In genomic region chr5:117108731-117109130, GRCm38 (mm10) we compare ENCODE assay signal across 16 mouse cellular contexts.
"Had no signal": no experiment of that assay in that cellular context is flagged by ENCODE, and none has a peak within 500 bp of the region (broad histone marks: within the 10 kb centered on the region; RNA-seq: fewer than 3 reads in every experiment).

No protein-coding gene starts in this region.

- H3K27me3 ChIP-seq: neural tube, embryonic 13.5 days; neural tube, embryonic 15.5 days; stomach, embryonic 15.5 days had no signal

- H3K27ac ChIP-seq: neural tube, embryonic 13.5 days; neural tube, embryonic 15.5 days; stomach, embryonic 15.5 days; stomach, postnatal 0 days had no signal

- DNase-seq: retina, postnatal 1 day; right cerebral cortex, adult 18-20 months; right cerebral cortex, postnatal 14 days; right cerebral cortex, postnatal 25 days; right cerebral cortex, postnatal 4 days; spleen, adult 18-20 months; thymus, adult 18-20 months; thymus, adult 2 months; thymus, postnatal 14 days; thymus, postnatal 25 days; thymus, postnatal 36 days; thymus, postnatal 4 days had no signal

- H3K4me1 ChIP-seq: stomach, embryonic 15.5 days had no signal

- H3K4me3 ChIP-seq: neural tube, embryonic 13.5 days; neural tube, embryonic 15.5 days; stomach, embryonic 15.5 days had no signal
